Mouse (Mus musculus) ovary, postnatal 10 days (tissue): Measurements from ENCODE around the gene Dok3.

ENCODE experiments used
- DNase-seq: peaks from one replicate; pipeline ENCODE4 v3.0.0; 2022; ENCODE audit warnings: low spot score

Gene Dok3

GRCm38 (mm10) chr13:55507877-55508276, 21.2 kb downstream of the Dok3 start:
- DNase-seq, result no peak

GRCm38 (mm10) chr13:55506697-55507096, 22.4 kb downstream of the Dok3 start:
- DNase-seq, result no peak

- DNase-seq, result no peak
Observed at GRCm38 (mm10) chr13:55505810-55506209, 23.3 kb downstream of the Dok3 start.

GRCm38 (mm10) chr13:55504390-55504789, 24.7 kb downstream of the Dok3 start:
- DNase-seq, result no peak

- no peak for DNase-seq
Observed at GRCm38 (mm10) chr13:55502405-55502804, 26.7 kb downstream of the Dok3 start.

- no peak for DNase-seq
Observed at GRCm38 (mm10) chr13:55500575-55500974, 28.5 kb downstream of the Dok3 start.

- DNase-seq, result no peak
Observed at GRCm38 (mm10) chr13:55498906-55499305, 30.2 kb downstream of the Dok3 start.

GRCm38 (mm10) chr13:55496661-55497060, 32.4 kb downstream of the Dok3 start:
- DNase-seq, result no peak

GRCm38 (mm10) chr13:55495702-55496101, 33.4 kb downstream of the Dok3 start:
- no peak for DNase-seq

GRCm38 (mm10) chr13:55494883-55495621, 34.0 kb downstream of the Dok3 start:
- no peak for DNase-seq

GRCm38 (mm10) chr13:55494257-55494656, 34.8 kb downstream of the Dok3 start:
- no peak for DNase-seq

GRCm38 (mm10) chr13:55487578-55488498, 41.3 kb downstream of the Dok3 start, which contains the start of gene Dbn1:
Gene Dbn1 (minus strand): TSS chr13:55488111.
- no peak for DNase-seq

- DNase-seq, result no peak
Observed at GRCm38 (mm10) chr13:55486916-55487577, 42.0 kb downstream of the Dok3 start.

GRCm38 (mm10) chr13:55486029-55486794, 42.9 kb downstream of the Dok3 start:
- no peak for DNase-seq

- DNase-seq, result no peak
Observed at GRCm38 (mm10) chr13:55484520-55485088, 44.5 kb downstream of the Dok3 start.

- no peak for DNase-seq
Observed at GRCm38 (mm10) chr13:55483593-55483992, 45.5 kb downstream of the Dok3 start.

- no peak for DNase-seq
Observed at GRCm38 (mm10) chr13:55483071-55483470, 46.0 kb downstream of the Dok3 start.

GRCm38 (mm10) chr13:55482542-55482941, 46.6 kb downstream of the Dok3 start:
- no peak for DNase-seq

- DNase-seq, result no peak
Observed at GRCm38 (mm10) chr13:55479929-55480328, 49.2 kb downstream of the Dok3 start.

GRCm38 (mm10) chr13:55479008-55479407, 50.1 kb downstream of the Dok3 start:
- DNase-seq, result no peak

GRCm38 (mm10) chr13:55478036-55478435, 51.1 kb downstream of the Dok3 start:
- no peak for DNase-seq
